Mouse (Mus musculus) layer of hippocampus, postnatal 10 days (tissue): ENCODE results near the gene Gm10974. TPM values are rescaled to one million over a fixed set of nuclear protein-coding genes. Genes with fewer than 3 reads are reported as not detected.

Experiments used
- DNase-seq, 2 experiments: peaks; one replicate each; pipeline ENCODE4 v3.0.0; 2021; ENCODE audit warnings: low spot score in 2 of 2
- microRNA-seq, 2 experiments: library from miRNA; unstranded; fragments of <30 nt; microRNA quantifications; one replicate each; pipeline ENCODE4 v1.2.0; 2021
- total RNA-seq, 2 experiments: library from RNA; stranded (reverse); gene quantifications; 2 replicates each; pipeline ENCODE4 v1.2.3; 2021

Gm10974 gene
- total RNA-seq, 2 experiments from 2014 or later = not detected

- DNase-seq = no peak
Observed at GRCm38 (mm10) chr7:66404802-66405201, 39.1 kb downstream of the Gm10974 start.

DNA sequence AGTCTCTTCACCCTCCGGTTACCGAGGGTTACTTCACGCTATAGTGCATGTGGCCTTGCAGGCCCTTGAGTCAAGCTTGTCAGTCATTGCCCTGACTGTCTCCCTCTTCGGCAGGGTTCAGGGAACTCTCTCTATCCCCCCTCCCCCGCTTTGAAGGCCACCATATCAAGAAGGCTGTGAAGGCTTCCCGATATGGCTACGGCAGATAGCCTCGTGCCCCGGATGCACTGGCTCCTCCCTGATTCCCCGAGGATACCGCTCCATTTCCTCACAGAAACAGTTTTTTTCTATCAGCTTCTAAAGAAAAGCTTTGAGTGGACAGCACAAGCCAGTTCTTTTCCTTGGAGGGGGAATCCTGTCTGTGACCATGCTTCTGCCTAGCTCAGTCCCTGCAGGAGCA lies 39.8 kb downstream of the Gm10974 start:
- DNase-seq = no peak

DNA sequence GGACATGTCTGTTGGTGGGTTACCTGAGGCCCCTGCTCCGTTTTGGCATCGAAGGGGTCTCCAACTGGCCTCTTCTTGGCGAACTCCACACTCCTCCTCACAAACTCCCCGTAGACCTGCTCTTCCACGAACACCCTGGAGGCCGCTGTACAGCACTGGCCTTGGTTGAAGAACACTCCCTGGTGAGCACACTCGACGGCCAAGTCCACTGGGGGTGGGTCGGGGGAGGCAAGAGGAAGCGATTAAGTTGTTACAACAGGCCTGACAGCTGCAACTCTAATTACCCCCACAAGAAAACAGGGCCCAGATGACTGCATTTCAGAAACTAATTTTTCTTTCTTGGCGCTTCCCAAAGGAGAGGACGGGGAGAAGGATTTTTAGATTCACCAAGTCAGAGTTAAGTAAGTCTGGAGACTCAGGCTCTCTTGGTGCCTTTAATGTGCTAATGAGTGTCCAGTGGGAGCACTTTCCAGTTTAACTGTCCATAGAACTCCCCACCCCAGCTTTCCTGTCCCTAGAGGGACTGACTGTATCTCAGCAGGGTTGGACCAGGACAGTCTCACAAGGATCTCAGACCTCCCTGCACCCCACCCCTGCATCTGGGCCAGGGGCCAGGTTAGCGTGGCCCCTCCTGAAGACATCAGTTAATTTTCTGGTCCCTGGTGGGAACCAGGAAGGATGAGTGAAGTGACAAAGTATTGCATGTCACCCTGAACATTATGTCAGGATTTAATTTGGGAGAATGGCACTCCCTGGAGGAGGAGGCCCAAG lies 40.4 kb downstream of the Gm10974 start:
- no peak for DNase-seq

GRCm38 (mm10) chr7:66406971-66407370 lies 41.3 kb downstream of the Gm10974 start:
- DNase-seq = no peak

GRCm38 (mm10) chr7:66409433-66409832 lies 43.7 kb downstream of the Gm10974 start:
- peak; percentile 58 to 61 for DNase-seq

- DNase-seq = no peak
Observed at GRCm38 (mm10) chr7:66413093-66413492, 47.4 kb downstream of the Gm10974 start.

GRCm38 (mm10) chr7:66416829-66417228 lies 51.1 kb downstream of the Gm10974 start:
- no peak for DNase-seq

DNA sequence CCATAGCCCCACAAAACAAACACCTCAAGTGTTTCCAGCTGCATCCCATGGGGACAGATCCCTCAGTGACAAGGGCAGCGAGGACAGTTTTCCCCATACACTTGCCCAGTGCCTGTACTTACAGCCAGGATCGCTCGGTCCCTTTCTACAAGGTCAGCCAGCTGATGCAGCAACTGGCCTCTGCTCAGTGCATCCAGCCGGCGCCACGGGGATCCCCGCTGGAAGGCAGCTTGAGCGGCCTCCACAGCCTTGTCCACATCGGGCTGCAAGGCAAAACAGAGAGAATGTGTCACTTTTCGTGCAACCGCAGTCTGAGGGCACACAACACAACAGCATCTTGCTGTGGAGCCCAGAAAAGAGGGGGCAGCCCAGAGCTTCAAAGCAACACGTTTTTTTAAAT lies 53.3 kb downstream of the Gm10974 start:
- DNase-seq = no peak

DNA sequence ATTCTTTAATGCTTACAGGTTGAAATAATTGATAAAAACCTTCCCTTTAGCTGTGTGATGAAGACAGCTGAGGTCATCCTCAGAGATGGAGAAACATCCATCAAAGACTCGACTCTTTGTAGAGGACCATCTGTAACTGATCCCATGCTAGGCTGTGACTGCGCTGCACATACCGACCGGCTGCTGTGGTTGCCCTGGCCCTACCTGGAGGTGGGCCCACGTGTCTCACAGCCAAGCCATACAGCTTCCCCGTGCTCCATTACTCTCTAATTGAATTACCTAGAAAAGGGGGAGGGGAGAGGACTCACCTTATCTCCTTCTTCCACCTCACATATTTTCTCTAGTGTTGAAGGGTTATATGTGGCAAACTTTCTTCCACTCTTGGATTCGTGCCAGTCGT lies 56.2 kb downstream of the Gm10974 start:
- DNase-seq = no peak

GRCm38 (mm10) chr7:66427053-66427436 lies 61.3 kb downstream of the Gm10974 start:
- no peak for DNase-seq

- no peak for DNase-seq
Observed at GRCm38 (mm10) chr7:66427437-66428161, 61.9 kb downstream of the Gm10974 start, which contains the start of gene Aldh1a3. Gene Aldh1a3, minus strand, starts transcription at chr7:66427517.

DNA sequence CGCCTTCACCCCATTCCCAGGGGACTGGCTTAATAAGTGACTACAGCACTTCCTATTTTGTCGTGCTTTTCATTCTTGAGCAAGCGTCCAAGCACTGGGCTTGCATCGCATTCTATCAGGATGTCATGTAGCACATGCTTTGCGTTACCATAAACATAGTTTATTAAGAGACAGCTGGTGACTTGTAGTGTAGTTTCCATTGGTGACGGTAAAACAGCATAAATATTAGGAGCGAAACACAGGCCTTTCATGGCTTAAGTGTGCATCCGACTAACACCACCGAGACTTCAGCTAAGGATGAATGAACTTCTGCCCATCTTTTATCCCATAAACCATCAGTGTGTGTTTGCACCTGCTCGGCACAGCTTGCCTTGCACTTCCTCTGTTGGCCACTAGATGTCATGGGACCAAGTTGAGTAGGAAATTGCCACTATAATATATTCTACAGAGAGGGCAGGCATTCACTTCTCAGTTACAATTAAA lies 68.8 kb downstream of the Gm10974 start:
- DNase-seq = peak; percentile 83 to 84

Small RNAs within 50 kb of the gene (microRNA-seq; reads per million reads assigned to microRNA genes)
- gene Mir7057 = 0 reads per million in 2 experiments

Other genes with a start within 250 kb of the Gm10974 start
- gene Lrrk1, start 22.4 kb downstream of the Gm10974 start, total RNA-seq = 1 to 10 TPM; 3.1 to 3.4 TPM
- gene Aldh1a3, start 61.6 kb downstream of the Gm10974 start, total RNA-seq = 1 to 10 TPM in 1 of 2 experiments, under 1 TPM in 1; 0.94 to 1.4 TPM